In genomic region chr10:99910011-99910723, GRCm38 (mm10) we compare ENCODE assay signal across 27 mouse cellular contexts.
DNase-seq lines count a peak whose midpoint lies in the region; ATAC-seq and TF ChIP-seq lines count a peak whose summit lies in the region.
"Had no signal": no experiment of that assay in that cellular context is flagged by ENCODE, and none has a peak within 500 bp of the region (broad histone marks: within the 10 kb centered on the region; RNA-seq: fewer than 3 reads in every experiment).

No protein-coding gene starts in this region.

- TF ChIP-seq EP300 in liver, postnatal 0 days (IDR thresholded peaks at IDR 0.05; ENCODE audit: low read depth): no peak

- H3K9me3 ChIP-seq in embryonic facial prominence, embryonic 10.5 days: no peaks in the 10 kb centered on the region
- no peaks in the 10 kb centered on the region for H3K9me3 ChIP-seq in hindbrain, embryonic 16.5 days (ENCODE audit: control insufficient read depth, low read length)
- H3K9me3 ChIP-seq in liver, postnatal 0 days (ENCODE audit: low read length): no peaks in the 10 kb centered on the region
- H3K9me3 ChIP-seq: forebrain, embryonic 12.5 days; forebrain, embryonic 15.5 days; heart, embryonic 13.5 days; hindbrain, embryonic 15.5 days; intestine, embryonic 15.5 days had no signal

- H3K36me3 ChIP-seq in embryonic facial prominence, embryonic 10.5 days (replicated peaks): no peaks in the 10 kb centered on the region
- no peaks in the 10 kb centered on the region for H3K36me3 ChIP-seq in hindbrain, embryonic 16.5 days (ENCODE audit: control insufficient read depth, insufficient read depth, low read length)
- no peaks in the 10 kb centered on the region for H3K36me3 ChIP-seq in liver, postnatal 0 days (replicated peaks; ENCODE audit: insufficient read depth, low read length)
- H3K36me3 ChIP-seq: forebrain, embryonic 12.5 days; forebrain, embryonic 15.5 days; heart, embryonic 13.5 days; hindbrain, embryonic 15.5 days; intestine, embryonic 15.5 days had no signal

- no peak overlapping the region for H3K9ac ChIP-seq in hindbrain, embryonic 16.5 days (ENCODE audit: low read depth, low read length)
- no peak overlapping the region for H3K9ac ChIP-seq in liver, postnatal 0 days (replicated peaks)
- H3K9ac ChIP-seq: forebrain, embryonic 12.5 days; forebrain, embryonic 15.5 days; heart, embryonic 13.5 days; hindbrain, embryonic 15.5 days; intestine, embryonic 15.5 days had no signal

- peak; percentile 69 for DNase-seq in 3134 (ENCODE audit: extremely low read depth, insufficient read length, low spot score)
- DNase-seq in 3T3-L1 (ENCODE audit: low read depth, low spot score): peak; percentile 93
- peak; percentile 76 for DNase-seq in NIH3T3 (ENCODE audit: low read depth)
- DNase-seq in embryonic facial prominence, embryonic 10.5 days (ENCODE audit: low spot score): no peak
- DNase-seq in liver, postnatal 0 days: no peak
- DNase-seq in MN1 (ENCODE audit: low spot score): no peak
- DNase-seq: adrenal gland, postnatal 10 days; B cell, adult 2 months; cerebellum, adult 11-12 months; cerebellum, adult 8-10 months; cerebellum, postnatal 10 days; cerebellum, postnatal 36 days; embryo, embryonic 11 days; gastrocnemius, postnatal 25 days; heart, adult 18-20 months; heart, postnatal 14 days; heart, postnatal 4 days; kidney, adult 11 months had no signal

- no peak overlapping the region for H3K4me2 ChIP-seq in hindbrain, embryonic 16.5 days (ENCODE audit: low read length)
- no peak overlapping the region for H3K4me2 ChIP-seq in liver, postnatal 0 days (ENCODE audit: low read depth, low read length)
- H3K4me2 ChIP-seq: forebrain, embryonic 12.5 days; forebrain, embryonic 15.5 days; heart, embryonic 13.5 days; hindbrain, embryonic 15.5 days; intestine, embryonic 15.5 days had no signal

- TF ChIP-seq CTCF in embryonic fibroblast, embryonic 13.5 days (IDR thresholded peaks at IDR 0.05; ENCODE audit: borderline replicate concordance, insufficient read depth, low read length): no peak
- no peak for TF ChIP-seq CTCF in liver, postnatal 0 days (IDR thresholded peaks at IDR 0.05; ENCODE audit: low read depth)

- peak overlapping the region; percentile 53 for H3K27ac ChIP-seq in embryonic fibroblast, embryonic 13.5 days (ENCODE audit: insufficient read depth, low read length)
- no peak overlapping the region for H3K27ac ChIP-seq in embryonic facial prominence, embryonic 10.5 days (replicated peaks)
- no peak overlapping the region for H3K27ac ChIP-seq in hindbrain, embryonic 16.5 days (ENCODE audit: low read depth, low read length)
- H3K27ac ChIP-seq in liver, postnatal 0 days (ENCODE audit: low read depth): no peak overlapping the region
- H3K27ac ChIP-seq: forebrain, embryonic 12.5 days; forebrain, embryonic 15.5 days; heart, embryonic 13.5 days; hindbrain, embryonic 15.5 days; intestine, embryonic 15.5 days had no signal

- no peak for TF ChIP-seq POLR2A in embryonic fibroblast, embryonic 13.5 days (IDR thresholded peaks at IDR 0.05; ENCODE audit: low read depth, low read length)

- 73% methylated on average over 4 of the region's 4 CpGs for WGBS in embryonic facial prominence, embryonic 10.5 days
- 71% methylated on average over 4 of the region's 4 CpGs for WGBS in hindbrain, embryonic 16.5 days
- WGBS in liver, postnatal 0 days (ENCODE audit: insufficient replicate concordance): 61% methylated on average over 4 of the region's 4 CpGs

- H3K4me3 ChIP-seq in embryonic fibroblast, embryonic 13.5 days (ENCODE audit: insufficient read depth, low read length): no peak overlapping the region
- no peak overlapping the region for H3K4me3 ChIP-seq in embryonic facial prominence, embryonic 10.5 days
- H3K4me3 ChIP-seq in hindbrain, embryonic 16.5 days (ENCODE audit: low read length): no peak overlapping the region
- no peak overlapping the region for H3K4me3 ChIP-seq in liver, postnatal 0 days (ENCODE audit: low read depth, low read length)
- H3K4me3 ChIP-seq: forebrain, embryonic 12.5 days; forebrain, embryonic 15.5 days; heart, embryonic 13.5 days; hindbrain, embryonic 15.5 days; intestine, embryonic 15.5 days had no signal

- H3K4me1 ChIP-seq in embryonic fibroblast, embryonic 13.5 days (ENCODE audit: control insufficient read depth, insufficient read depth, low read length): peaks cover 7% of the 10 kb centered on the region; the same call in 1 of the 2 replicates
- H3K4me1 ChIP-seq in embryonic facial prominence, embryonic 10.5 days: peaks cover 20% of the 10 kb centered on the region
- no peaks in the 10 kb centered on the region for H3K4me1 ChIP-seq in hindbrain, embryonic 16.5 days (ENCODE audit: control insufficient read depth, insufficient read depth, low read depth, low read length)
- no peaks in the 10 kb centered on the region; the same call in 1 of the 2 replicates for H3K4me1 ChIP-seq in liver, postnatal 0 days (ENCODE audit: insufficient read depth)
- H3K4me1 ChIP-seq: heart, embryonic 13.5 days; hindbrain, embryonic 15.5 days; intestine, embryonic 15.5 days had no signal

- no peak for ATAC-seq in hindbrain, embryonic 16.5 days
- ATAC-seq in liver, postnatal 0 days: no peak
- ATAC-seq: activated CD4-positive, CD25-positive, alpha-beta regulatory T cell, adult 4 months; CD4-positive, CD25-positive, alpha-beta regulatory T cell, adult 4 months; forebrain, embryonic 15.5 days; intestine, embryonic 15.5 days had no signal

- no peaks in the 10 kb centered on the region for H3K27me3 ChIP-seq in embryonic facial prominence, embryonic 10.5 days (replicated peaks; ENCODE audit: low read depth, poor library complexity, severe bottlenecking)
- no peaks in the 10 kb centered on the region for H3K27me3 ChIP-seq in hindbrain, embryonic 16.5 days (replicated peaks; ENCODE audit: control insufficient read depth, insufficient read depth, low read length)
- no peaks in the 10 kb centered on the region for H3K27me3 ChIP-seq in liver, postnatal 0 days (ENCODE audit: insufficient read depth, low read length)
- H3K27me3 ChIP-seq: heart, embryonic 13.5 days; hindbrain, embryonic 15.5 days; intestine, embryonic 15.5 days had no signal

Comparison
In these comparisons a context has a peak if more than half of its experiments do, and no peak if none do; other contexts are left out.
1. DNase-seq: peak in 3134 (single experiment), 3T3-L1 (single experiment) and NIH3T3 (single experiment); none in embryonic facial prominence, embryonic 10.5 days (single experiment), liver, postnatal 0 days (single experiment) and MN1 (single experiment).